Mouse (Mus musculus) G1E-ER4 (cell line): ENCODE results near the gene Eif2b2. TPM values are rescaled to one million over a fixed set of nuclear protein-coding genes. Genes with fewer than 3 reads are reported as not detected.

Experiments used
- GATA1 ChIP-seq: IDR thresholded peaks from one replicate; pipeline ENCODE4 v1.8.0; 2012; ENCODE audit warnings: low read length, inconsistent platforms
- polyA plus RNA-seq: library from polyadenylated mRNA; stranded (reverse); fragments of >175 nt; gene quantifications from 2 replicates; pipeline ENCODE4 v1.2.3, GENCODE M21; 2012

Gene Eif2b2
- polyA plus RNA-seq, result 251 and 455 TPM in 2 replicates

DNA sequence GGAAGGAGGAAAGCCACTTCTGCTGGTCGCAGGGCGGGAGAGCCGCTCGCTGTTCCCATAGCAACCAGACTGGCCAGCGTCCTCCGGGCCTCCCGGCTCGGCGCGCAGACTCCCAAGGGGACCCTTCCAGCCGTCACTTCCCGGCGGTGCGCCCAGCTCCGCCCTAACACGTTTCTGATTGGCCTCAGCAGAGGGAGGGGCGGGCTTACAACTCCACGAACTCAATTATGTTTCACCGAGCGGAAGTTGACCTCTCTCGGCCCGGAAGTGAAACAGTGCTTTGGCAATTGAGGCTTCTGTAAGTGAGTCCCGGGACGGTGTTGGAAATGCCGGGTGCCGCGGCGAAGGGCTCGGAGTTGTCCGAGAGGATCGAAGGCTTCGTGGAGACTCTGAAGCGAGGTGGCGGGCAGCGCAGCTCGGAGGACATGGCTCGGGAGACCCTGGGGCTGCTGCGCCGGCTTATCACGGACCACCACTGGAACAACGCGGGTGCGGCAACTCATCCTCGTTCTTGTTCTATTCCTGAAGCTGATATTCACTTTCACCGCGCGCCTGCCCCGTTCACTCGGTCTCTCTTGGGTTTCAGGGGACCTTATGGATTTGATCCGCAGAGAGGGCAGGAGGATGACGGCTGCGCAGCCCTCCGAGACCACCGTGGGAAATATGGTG is at the start of gene Eif2b2:
Eif2b2 (plus strand) TSS at position 246 of the 669 bp plus-strand sequence.
- no peak for TF ChIP-seq GATA1

DNA sequence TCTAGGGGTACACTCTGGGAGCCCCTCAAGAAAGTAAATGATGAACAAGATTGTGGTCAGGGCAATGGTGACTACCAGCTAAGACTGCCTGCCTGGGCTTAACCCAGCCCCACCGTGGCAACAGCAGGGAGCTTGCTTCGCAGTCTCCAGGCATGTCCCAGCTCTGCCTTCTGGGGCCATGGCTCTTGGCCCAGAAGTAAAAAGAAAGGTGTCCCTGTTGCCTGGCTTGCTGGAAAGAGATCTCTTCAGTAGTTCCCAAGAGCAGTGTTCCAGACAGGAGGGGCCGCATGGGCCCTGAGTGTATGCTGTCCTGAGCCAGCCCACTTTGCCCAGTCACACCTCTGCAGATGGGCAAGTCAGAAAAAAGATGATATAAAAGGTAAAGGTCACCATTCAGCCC is 49.4 kb upstream of the Eif2b2 start:
- TF ChIP-seq GATA1, result no peak

- no peak for TF ChIP-seq GATA1
Measured at GRCm38 (mm10) chr12:85170284-85170947, 48.9 kb upstream of the Eif2b2 start.

DNA sequence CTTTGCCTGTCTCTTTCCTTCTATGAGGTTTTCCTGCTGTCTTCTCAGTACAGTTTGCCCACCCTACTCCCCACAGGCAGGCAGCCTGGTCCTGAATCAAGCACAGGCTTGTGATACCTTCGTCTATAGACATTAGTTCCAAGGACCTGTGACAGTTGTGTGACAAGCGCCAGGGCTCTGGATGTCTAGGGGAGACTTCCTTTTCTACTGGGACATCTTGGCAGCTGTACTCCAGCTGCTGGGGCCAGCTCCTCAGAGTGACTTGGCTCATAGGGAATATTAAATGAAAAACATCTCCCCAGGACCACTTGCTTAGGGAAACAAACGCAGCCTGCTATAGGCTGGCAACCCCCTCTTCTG is 48.4 kb upstream of the Eif2b2 start:
- no peak for TF ChIP-seq GATA1

- no peak for TF ChIP-seq GATA1
Measured at GRCm38 (mm10) chr12:85174016-85174415, 45.3 kb upstream of the Eif2b2 start.

DNA sequence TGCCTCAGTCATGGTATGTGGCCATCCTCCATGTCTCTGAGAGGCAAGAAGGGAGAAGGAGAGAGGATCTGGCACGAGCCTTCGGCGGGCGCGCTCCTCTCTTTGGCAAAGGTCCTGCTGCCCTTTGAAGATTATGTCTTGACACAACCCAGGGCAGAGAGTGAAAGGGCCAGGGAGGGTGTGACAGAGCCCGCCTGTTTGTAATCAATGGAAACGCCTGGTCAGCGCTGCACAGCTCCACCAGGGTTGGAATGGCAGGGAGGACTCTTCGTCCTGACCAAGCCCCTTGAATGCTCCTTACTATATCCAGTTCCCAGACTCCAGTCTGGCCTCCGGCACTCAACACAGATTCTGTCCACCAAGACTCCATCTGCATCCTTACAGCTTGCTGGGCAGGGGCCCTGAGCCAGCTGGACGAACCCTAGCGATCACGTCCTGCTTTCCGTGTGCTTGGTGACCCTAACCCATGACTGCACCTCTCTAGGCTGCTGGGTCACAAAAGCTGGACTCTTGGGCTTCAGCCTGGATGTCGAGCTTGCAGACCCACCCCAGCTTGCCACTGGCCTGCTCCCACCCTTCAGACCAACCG is 44.1 kb upstream of the Eif2b2 start:
- TF ChIP-seq GATA1, result no peak

DNA sequence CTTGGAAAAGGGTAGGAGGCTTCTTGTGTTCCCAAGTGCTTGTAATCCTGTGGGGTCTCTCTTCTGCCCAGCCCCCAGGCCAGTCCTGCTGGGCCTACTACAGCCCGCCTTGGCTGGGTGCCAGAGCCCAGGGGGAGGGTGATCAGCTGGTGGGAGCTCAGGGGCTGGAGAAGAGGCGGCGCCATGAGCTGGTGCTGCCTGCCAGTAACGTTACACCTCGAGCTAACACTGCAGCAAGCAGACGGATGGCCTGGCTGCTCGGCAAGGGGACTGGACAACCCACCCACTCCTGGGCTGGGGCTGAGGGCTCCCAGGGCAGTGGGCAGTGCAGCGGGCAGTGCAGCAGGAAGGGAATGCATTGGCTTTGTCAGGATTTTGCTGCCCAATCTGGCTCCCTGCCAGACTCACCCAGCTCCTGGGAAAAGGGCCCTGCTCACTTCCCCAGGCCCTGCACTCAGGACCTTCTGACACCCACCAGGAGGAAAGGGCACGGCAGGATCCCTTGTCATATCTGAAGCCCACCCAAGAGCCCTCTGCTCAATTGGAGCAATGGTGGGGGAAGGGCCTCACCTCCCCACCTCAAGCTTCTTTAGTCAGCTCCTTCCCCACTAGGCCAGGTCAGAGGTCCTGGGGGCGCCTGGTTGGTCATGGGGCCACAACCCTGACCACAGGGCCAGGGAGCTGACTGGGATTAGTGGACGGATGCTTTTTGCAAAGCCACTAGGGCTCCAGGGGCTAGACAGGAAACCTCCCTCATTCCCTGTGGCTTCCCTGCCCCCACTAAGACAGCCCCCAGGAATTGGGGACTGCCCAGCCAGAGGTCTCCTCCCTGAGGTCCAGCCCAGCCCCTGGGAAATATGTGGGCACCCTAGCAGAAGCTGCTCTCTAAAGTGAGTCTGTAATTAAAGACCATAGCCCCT is 43.1 kb upstream of the Eif2b2 start:
- no peak for TF ChIP-seq GATA1

- TF ChIP-seq GATA1, result no peak
Measured at GRCm38 (mm10) chr12:85176846-85177523, 42.3 kb upstream of the Eif2b2 start.

- TF ChIP-seq GATA1, result no peak
Measured at GRCm38 (mm10) chr12:85177740-85178239, 41.5 kb upstream of the Eif2b2 start, which contains the start of gene Pgf. TSS of gene Pgf (minus strand) at chr12:85177790.

DNA sequence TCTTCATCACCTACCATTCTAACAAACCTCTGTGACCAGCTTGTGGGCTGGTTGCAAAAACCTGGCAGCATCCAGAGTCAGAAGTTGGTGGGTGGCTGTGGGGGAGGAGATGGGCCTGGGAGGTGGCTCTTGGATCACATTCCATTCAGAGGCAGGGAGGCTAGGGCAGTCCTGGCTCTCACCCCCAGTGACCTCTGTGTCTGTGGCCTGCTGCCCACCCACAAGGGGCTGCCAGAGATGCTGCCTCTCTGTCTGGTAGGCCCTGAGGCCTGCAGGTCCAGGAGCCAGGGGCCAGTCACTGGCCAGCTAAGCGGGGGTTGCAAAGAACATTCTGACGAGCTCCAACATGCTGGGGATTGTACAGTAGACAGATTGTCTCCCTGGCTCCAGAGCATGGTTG is 41.0 kb upstream of the Eif2b2 start:
- no peak for TF ChIP-seq GATA1

DNA sequence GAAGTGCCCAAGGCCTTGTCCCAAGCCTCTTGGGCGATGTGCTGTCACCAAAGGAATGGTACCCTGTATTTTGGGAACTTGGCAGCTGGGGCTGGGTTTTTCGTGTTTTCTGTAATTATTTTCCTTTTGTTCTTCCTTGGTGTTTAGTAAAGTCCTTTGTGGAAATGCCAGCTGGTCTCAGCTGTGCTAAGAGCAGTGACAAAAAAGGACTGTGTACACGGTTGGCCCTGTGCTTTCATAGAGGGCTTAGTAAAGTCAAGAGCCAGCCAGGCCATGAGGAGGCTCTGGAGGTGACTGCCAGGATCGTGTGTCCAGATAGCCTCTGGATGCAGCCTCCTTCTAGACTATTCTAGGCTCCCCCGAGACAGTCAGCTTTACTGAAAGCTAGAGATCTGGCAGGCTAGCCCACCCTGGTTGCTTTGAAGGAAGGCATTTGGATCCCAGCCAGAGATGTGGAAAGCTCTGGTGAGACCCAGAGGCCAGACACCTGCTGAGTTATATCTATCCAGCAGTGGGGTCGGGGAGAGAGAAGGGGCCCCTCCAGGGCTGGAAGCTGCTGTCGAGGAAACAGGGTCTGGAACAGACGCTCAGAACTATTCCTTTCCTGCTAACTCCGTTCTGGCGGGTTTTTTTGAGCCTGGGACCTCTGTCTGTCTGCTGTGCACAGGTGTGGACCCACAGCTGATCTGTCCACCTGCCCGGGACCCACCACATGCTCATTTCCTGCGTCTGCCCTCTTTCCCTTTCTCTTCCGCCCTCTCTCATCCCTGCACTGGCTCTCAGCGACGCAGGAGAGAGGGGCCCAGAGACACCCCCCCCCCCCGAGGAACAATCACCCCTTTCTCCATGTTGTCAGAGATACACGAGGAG is 37.6 kb upstream of the Eif2b2 start:
- TF ChIP-seq GATA1, result no peak

GRCm38 (mm10) chr12:85182345-85182643 is 37.0 kb upstream of the Eif2b2 start:
- TF ChIP-seq GATA1, result no peak

- TF ChIP-seq GATA1, result no peak
Measured at GRCm38 (mm10) chr12:85182898-85183297, 36.4 kb upstream of the Eif2b2 start.

DNA sequence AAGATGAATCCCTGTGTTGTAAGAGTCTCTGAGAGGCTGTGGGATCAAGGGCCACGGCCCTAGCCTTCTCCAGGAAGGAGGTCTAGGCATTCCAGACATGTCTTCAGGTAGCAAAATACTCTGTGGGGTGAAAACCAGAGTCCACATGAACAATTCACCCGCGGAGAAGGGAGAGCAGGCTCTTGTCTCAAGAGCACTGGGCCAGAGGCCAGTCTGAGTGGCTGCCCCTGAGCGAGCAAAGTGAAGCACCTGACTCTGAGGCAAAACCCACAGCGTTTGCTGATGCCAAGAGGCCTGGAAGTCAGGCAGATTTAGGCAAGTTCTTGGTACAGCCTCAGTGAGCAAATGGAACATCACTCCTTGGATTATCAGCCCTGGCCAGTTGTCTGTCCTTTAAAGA is 35.2 kb upstream of the Eif2b2 start:
- TF ChIP-seq GATA1, result no peak
